Mouse (Mus musculus): ENCODE data around the gene Abhd2.
"Not testable (repeated sequence)": the region's sequence is repeated elsewhere in the genome, so short reads cannot be mapped to it uniquely, and the experiment has no call there.

Abhd2 gene

DNA sequence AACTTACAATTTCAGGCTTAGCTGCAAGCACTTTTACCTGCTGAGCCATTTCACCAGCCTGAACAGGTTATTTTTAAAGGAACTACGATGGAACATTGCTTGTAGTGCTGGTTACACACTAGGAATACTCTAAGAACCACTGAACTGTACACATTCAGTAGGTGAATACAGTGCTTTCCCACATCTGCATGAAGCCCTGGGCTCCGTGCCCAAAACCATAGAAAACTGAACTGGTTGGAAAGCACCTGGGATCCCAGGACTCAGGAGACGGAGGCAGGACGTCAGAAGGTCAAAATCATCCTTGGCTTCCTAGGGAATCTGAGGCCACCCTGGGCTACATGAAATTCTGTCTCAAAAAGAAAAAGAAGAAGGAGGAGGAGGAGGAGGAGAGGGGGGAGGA is 6.8 kb upstream of the Abhd2 start:
- no peak for DNase-seq (ENCODE audit: low read depth, low spot score)

DNA sequence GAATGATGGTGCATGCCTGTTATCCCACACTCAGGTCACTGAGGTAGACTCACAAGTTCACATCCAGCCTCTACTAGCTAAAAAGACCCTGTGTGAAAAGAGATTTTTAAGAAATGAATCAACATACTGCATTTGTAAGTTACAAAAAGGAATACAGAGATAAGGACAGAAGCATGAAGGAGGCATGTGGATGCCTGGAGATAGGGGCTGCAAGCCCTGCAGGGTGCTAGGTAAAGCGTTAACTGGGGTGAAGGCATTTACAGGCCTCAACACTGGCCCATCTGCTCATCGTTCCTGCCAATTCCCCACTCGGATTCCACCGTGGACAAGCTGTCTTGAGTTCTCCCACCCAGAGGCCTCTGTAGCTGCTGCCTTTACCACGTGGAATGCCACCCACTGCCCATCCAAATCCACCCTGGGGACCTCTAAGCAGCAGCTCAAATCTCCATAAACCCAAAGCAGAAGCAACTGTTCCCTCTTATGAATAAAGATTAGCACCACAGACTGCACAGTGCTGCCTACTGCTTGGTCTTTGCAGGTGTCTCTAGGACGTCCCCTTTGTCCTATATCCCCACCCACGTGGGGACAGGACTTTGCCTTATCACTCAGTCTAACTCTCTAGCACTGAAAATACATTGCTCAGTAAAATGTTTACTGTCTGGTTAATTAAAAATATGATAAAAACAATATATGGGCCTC is 5.2 kb upstream of the Abhd2 start:
- no peak for DNase-seq (ENCODE audit: low read depth, low spot score)

DNA sequence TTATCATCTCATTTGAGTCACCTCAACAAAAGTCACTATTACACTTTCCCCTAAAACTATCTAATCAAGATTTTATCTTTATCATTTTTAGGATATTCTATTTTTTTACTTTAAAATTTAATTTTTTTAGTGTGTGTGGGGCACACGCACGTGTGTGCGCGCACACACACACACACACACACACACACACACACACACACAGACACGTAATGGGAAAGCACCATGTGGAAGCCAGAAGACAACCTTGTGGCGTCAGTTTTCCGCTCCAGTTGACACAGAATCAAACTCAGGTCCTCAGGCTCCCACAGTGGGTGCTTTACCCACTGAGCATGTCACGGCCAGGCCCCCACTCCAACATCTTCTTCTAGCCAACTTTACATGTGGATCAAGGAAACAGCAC is 4.1 kb upstream of the Abhd2 start:
- DNase-seq (ENCODE audit: low read depth, low spot score) = no peak

DNA sequence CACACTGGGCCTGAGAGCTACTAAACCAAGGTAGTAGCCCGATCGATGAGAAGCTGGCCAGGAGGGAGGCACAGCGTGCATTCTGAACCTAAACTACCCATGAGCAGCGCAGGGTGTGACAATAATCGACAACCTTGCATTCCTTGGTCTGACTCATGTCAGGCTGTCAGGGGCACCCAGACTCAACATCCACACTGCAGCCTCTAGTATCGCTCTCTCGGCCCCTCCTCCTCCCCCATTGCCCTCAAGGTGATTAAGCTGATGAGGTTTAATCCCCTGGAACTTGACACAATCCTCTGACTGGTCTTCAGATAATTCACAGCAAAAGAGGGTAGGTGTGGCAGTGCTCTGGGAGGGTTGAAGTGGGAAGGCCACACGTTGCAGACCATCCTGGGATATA is 3.6 kb upstream of the Abhd2 start:
- DNase-seq (ENCODE audit: low read depth, low spot score) = no peak

DNA sequence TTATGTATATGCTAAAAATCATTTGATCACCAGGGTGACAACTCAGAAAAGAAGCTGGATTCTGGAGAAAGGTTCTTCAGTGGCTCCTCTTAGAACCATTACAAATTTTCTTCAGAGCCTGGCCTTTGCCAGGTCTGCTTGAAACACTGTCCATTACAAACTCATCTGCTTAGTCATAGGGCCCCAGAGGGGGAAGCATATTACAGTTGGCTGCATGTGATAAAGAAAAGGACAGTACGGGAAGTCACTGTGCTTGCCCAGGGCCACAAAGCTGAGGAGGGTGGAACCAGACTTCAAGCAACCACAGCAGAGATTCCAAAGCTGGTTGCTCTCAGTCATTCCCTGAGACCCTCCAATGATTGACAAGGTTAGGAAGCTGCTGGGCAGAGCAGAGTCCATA is 3.1 kb upstream of the Abhd2 start:
- no peak for DNase-seq (ENCODE audit: low read depth, low spot score)

DNA sequence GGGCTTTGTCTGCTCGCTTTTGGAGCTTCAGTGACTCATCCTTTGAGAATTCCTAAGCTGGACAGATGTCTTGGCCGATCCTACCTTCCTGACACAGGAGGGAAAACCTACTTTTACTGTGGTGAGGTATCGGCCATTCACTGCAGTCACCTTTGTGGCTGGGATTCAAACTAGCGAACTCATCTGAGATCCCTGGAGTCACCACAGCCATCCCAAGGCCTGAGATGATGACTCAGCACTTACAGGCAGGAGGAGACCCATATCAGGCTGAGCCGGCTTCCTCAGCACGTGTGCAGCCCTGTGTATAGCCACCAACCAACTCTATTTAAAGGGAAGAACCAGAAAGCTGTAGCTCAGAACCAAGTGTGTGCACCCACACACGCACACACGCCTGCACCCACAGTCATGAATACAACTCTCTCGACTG is 2.0 kb upstream of the Abhd2 start:
- no peak for DNase-seq (ENCODE audit: low read depth, low spot score)

DNA sequence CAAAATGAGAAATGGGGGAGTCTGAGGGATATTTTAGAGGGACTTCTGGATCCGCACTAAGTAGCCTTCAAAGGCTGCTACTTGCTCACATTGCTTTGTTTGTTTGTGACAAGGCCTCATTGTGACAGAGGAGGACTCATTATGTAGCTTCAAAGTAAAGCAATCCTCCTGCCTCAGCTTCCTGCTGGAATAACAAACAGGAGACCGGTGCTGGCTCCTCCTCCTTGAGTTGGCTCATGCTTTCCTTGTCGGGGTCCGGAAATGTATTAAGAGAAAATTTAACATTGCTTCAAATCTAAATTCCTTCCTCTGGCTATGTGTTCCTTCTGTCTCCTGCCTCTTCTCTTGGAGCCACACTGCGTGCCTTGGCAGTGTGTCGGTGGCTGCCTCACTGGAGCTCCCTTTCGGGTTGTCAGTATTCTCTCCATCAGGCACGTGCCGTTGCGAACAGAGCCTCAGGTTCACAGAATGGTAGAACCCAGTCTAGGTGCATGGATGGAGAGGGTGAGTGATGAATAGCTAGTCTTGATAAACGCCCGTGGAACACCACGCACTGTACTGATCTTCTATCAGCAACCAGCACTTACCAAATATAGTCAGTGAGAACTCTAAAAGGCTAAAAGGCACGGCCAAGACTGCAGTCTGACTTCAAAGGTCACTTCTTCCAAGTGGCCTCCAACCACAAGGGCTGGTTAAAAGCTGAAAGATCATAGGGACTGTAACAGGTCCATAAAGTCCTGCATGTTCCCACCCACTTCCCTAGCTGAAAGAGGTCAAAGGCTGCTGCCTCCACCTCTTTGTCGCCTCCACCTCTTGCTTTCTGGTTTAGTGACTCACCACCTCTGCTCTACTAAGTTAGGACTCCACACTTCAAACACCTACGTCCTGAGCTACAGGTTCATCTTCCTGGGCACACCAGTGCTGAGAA is 874 bp upstream of the Abhd2 start:
- DNase-seq (ENCODE audit: low read depth, low spot score) = no peak

DNA sequence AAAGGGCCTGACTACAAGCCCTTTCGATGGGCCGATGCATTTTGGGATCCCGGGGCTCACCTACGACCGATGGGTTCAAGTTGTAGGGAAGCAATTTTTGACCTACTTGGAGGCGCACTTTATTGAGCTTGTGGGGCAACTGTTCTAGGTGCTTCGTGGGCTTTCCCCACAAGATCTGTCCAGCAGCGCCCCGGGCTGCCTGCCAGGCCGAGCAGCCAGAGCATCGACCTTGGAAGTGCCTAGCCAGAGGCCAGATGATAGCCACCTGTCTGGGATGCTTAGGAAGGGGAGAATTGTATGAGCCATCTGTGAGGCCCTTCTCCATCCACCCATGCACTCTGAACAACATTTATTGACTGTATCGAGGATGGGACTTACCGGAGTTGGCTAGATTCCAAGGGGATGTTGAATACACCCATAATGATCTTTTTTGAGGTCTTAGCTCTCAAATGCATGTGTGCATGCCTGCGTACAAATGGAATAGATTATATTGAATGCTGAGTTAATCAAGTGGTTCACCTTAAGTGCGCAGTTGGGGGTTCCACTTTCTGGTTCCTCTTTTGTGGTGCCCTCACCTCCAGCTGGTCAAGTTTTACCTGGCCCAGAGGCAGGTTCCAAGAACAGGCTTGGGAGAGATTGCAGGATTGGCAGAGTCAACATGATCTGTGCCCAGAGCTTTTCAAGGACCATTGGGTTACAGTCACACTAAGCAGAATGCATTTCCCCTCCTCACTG is 906 bp downstream of the Abhd2 start:
- DNase-seq (ENCODE audit: low read depth, low spot score) = peak; percentile 13

DNA sequence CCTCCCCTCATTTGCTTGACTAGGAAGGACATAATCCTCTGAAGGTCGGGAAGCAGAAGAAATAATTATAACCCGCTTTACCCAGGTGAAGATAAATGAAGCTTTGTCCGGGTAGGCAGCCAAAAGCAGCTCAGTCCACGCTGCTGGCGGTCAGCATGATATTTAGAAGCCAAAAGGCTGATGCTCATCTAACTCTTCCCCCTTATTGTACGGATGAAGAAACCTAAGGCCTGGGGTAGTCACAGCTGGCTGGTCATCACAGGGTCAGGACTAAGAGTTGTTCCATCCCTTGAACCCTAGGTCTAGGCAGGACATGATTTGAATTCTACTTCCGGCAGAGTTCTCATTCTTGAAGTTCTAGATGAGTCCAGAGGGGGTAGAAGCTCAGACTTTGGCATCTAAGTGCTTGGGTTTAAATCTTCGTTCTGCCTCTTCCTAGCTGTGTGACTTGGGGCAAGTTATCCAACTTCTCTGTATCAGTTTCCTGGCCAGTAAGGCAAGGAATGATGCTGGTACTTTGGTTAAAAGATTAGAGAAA is 1.5 kb downstream of the Abhd2 start:
- DNase-seq (ENCODE audit: low read depth, low spot score) = no peak

DNA sequence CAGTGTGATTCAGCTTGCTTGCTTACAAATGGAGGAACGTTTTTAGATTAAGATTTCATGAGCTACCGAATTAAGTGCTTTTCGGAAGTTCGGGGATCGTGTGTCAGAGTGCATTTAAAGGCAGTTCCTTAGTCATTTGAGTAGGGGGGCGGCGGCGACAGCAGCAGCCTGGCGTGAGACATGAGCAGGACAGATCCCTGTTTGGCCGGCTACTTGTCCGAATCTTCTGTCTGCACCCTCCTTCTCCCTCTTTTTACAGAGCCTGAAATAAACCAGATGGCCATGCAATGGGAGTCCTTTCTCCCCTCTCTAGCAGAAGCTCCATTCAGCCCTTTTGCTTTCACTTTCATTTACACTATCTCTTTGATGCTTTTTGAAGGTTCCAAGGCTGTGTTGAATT is 2.3 kb downstream of the Abhd2 start:
- no peak for DNase-seq (ENCODE audit: low read depth, low spot score)

DNA sequence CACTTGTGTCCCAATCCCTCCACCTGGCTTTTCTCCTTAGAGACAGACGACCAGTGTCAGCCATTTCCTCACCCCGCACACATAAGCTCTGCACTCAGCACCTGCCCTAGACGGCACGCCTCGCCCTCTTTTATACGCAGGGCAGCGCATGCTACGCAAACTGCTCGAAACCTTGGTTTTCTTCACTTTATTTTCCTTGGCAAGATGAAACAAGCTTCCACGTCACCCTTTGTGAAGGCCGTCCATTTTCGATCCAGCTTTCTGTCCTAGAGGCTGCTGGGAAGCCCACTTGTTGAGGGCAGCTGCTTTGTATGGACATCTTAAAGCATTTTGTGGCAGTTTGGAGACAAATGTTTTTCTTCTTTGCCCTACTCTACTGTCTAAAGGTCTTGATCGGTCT is 5.4 kb downstream of the Abhd2 start:
- no peak for DNase-seq (ENCODE audit: low read depth, low spot score)

DNA sequence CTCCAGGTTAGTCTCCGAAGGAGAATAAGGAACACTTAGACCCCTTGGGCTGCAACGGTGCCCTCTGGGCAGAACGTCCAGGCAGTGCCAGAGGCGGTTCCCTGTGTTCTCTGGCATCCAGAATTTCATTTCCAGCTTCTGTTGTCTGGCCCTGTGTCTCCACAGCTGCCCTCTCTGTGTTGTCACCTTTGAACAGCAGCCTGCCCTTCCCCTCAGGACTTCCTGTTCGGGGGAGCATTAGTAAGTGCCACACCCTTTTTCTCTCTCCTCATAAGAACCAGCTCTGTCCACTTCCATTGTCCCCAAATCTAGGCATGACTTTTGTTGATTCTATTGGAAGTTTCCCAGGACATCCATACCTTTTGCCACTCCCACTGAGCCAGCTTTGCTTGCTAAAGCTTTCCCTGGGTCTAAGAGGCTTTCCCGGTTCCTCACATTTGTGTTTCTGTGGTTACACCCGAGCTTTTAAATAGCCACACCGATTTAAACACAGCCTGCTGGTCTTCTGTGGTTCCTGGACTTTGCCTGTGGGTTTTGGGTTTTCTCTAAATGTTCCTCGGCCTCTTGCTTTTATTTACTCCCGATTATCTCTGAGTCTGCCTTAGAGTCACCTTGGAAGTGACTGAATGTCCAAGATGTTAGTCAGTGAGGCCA is 6.5 kb downstream of the Abhd2 start:
- DNase-seq (ENCODE audit: low read depth, low spot score) = no peak

DNA sequence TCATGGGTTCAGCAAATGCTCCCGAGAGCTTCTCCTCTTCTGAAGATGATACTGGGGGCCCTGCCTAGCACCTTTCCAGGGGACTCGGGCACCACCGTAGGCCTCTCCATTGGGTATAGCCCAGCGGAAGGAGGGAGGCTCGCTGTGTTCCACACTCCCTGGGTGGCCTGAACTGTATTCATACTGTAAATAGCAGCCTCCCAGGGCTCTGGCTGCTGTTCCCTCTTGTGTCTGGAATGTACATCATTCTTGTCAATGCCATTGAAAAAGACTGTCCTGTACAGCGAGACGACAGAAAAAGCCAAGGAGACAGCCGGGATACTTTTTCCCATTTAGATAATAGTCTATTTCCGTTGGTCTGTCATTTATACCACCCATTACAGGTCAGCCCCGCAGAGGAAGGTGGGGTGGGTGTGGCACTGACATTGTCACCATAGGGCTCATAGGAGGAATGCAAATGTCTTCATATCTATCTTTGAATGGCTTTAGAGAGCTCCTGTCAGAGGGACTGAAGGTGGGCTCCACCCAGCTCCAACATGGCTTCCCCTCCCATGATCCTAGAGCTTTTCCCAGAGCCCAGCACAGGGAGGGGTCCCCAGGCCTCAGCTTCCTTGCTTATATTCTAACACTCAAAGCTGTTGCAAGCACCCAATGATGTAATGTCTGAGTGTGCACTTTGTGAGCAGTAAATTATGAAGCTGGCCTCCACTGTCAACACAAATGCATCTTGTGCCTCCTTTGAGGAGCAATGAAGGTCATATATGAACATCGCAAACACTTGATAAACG is 10.1 kb downstream of the Abhd2 start:
- no peak for DNase-seq (ENCODE audit: low read depth, low spot score)

DNA sequence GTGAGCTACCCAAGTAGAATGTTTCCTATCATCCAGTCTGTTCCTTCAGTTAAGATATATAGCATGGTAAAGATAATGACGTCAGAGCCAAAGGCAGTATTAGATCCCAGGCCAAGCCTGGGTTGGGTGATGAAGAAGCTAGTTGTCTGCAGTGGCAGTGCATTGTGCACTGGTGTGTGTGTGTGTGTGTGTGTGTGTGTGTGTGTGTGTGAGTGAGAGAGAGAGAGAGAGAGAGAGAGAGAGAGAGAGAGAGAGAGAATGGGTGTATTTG is 10.6 kb downstream of the Abhd2 start:
- not testable (repeated sequence) for DNase-seq (ENCODE audit: low read depth, low spot score)

DNA sequence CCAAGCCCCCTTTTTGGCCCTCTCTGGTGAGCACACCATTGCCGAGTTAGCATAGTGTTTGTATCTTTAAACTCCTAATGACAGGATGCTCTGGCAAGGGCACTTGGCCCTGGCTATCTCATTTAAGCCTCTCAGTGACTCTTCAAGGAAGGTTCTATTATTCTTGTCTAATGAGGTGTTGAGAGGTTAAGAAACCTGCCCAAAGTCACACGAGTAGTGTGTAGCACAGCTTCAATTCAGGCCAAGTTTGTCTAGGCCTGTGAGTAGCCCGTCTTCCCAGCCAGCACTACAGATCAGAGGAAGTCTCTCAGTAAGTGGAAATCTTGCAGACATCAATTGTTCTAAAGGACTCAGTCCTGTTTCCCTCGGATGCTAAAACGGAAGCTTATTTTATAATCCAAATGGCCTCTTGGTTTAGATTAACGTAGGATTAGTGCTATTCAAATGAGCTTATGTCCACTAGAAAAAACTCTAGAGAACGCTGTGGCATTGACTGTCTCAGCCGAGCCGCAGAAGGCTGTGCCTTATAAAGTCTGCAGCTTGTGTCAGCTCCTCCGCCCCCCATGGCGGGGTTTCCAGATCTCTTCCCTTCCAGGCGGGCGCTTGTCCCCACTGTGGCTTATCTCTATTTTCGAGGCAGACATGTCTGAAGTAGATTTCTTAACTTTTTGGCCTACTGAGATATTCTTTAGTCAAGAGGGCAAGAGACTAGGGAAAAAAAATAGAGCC is 11.3 kb downstream of the Abhd2 start:
- DNase-seq (ENCODE audit: low read depth, low spot score) = no peak

DNA sequence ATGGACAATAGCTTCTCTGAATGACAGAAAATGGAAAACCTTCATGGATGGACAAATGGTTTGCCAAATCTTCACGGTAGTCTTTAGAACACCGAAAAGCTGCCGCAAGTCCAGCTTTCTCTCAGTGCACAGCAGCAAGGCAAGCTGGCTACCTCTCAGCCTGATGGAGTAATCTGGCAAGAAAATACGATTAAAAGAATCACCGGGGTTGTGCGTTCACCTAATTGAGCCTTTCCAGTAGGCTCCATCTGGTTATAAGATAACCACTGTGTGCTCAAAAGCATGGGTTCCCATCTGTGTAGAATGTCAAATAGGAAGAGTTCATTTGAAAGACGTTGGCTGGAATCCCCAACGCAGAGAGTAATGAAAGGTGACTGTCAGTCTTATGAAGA is 11.9 kb downstream of the Abhd2 start:
- DNase-seq (ENCODE audit: low read depth, low spot score) = no peak

DNA sequence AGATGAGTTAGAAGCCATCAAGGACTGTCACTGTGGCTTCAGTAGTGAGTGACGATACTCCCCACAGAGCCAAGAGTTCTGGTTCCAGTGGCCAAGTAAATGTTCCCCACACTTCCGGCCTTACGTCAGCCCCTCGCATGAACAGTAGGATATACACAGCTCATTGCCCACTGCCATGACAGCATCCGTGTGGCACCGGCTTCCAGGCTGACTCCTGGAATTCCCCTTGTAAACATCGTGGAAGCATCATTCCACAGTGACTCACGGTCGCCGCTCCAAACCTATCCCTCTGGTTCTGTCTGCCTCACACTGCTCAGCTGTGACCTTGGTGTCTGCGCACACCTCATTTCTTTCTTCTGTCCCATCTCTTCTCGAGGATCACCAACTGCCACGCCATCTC is 12.4 kb downstream of the Abhd2 start:
- no peak for DNase-seq (ENCODE audit: low read depth, low spot score)

DNA sequence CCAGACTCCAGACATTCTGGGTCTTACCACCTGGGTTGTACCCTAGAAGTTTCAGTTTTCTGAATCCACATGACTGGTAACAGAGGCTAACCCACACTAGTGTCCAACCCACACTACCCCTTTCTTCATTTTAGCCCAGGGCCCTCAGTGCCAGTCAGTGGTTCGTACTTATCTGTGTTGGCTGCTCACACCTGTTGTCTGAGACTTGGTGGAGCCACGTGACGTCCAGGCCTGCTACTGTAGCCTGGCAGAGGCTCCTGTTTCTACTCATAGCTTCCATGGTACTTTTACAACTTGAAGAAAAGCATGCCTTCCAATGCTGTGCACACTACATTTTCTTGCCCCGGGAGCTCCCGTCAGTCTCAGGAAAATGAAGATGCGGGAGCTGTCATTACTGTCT is 14.2 kb downstream of the Abhd2 start:
- no peak for DNase-seq (ENCODE audit: low read depth, low spot score)

DNA sequence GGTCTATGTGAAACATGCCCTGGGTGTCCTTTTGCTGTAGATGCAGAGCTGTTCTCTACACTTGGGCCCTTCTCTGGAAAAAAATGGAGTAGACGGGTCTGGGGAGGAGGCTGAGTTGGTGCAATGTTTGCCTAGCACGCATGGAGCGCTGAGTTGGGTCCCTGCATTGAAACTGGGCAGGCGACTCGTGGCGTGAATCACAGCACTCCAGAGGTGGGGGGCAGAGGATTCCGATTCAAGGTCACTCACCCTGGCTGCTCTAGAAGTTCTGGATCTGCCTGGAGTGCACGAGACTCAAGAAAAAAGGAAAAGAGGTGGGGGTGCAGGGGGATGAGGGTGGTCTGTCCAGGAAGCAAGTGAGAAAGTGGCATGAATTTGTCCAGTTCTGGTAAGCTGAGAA is 14.9 kb downstream of the Abhd2 start:
- no peak for DNase-seq (ENCODE audit: low read depth, low spot score)

DNA sequence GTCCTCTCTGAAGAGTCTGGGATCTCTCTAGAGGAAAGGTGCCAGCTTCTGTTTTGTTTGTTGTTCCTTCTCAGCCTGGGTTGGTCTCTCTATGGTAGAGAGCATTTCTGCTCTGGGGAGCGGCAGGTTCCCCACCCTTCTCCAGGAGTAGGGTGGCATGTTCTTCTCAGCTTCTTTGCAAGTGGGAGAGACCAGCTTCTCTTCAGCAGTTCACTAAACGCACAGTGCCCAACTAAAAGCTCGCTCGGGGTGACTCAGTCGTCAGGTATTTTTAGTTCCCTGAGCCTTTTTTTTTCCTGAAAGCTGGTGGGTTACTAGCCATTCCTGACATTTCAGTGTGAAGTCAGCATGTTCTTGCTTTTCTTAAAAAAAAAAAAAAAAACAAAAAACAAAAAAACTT is 15.4 kb downstream of the Abhd2 start:
- no peak for DNase-seq (ENCODE audit: low read depth, low spot score)
